Mouse (Mus musculus) urinary bladder, postnatal 14 days (tissue): ENCODE measurements around the gene Tstd1.

Experiments
- DNase-seq: peaks from one replicate; pipeline ENCODE4 v3.0.0; 2021; ENCODE audit warnings: low spot score

Gene Tstd1

DNA sequence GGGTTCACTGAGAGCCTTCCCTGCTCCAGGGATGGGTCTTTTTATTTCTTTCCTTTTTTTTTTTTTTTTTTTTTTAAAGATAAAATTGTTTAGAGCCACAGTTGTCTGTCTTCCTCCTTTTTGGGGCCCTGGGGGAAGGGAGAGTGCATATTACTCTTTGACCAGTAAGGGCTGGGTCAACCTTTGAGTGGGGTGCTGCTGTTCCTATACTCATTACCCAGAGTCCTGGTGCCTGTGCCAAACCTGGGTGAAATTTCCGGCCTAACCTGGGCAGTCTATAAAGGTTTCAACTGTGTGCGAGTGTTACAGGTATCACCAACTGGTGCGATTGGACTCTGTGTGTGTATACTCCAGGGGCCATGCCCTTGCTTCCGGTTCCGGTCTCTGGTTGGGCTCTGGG lies at the start of gene Tstd1:
Gene Tstd1, plus strand, starts transcription at position 213 of the 400 bp plus-strand sequence.
- no peak for DNase-seq

DNA sequence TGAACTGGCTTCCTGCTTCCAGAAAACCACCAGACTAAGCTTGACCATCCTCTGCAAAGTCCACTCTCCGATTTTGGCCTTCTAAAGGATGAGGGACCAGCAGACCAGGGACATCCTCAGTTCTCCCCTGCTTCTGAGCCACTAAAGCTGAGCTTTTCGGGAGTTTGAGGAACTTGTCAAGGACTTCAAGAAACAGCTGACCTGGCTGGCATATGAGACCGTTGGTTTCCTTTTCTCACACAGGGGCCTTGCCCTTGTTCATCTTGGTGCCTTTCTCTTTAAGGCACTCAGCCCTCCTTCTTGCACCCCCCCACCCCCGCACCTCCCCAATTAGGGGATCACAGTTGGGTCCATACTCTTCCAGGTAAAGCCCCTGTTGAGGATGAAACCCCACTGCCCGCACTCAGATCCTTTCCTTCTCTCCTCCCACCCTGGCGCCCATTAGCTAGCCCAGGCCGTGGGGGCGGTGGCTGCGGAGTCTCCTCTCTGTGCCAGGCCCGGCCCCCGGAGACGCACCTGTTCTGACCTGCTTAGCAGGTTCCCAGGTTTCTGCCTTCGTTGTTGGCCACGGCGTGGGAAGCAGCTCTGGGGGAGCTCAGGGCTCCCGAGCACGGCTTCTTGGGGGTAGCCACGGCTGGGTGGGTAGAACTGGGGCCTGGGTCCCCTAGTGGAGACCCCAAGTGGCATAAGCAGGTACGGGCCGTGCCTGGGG lies 48.7 kb upstream of the Tstd1 start, which contains the start of gene Nectin4:
Gene Nectin4, plus strand, starts transcription at position 255 of the 712 bp plus-strand sequence.
- peak; percentile 86 for DNase-seq

DNA sequence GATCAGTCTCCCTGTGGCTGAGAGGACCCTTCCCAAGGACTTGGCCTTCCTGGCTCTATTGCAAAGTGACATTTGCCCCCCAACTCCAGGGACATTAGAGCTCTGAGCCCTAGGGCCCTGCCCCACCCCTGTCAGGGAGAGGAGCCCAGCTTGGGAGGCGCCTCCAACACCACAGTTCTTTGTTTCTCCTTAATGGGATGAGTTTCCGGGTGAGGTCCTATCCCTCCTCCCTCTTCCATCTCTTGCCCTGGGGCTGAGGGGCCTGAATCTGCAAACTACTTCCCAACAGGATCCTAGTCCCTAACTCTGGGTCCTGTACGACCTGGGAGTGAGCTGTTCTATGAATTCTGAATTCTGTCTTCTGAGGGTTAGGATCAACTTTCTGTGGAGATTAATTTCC lies 45.8 kb upstream of the Tstd1 start:
- DNase-seq = no peak

DNA sequence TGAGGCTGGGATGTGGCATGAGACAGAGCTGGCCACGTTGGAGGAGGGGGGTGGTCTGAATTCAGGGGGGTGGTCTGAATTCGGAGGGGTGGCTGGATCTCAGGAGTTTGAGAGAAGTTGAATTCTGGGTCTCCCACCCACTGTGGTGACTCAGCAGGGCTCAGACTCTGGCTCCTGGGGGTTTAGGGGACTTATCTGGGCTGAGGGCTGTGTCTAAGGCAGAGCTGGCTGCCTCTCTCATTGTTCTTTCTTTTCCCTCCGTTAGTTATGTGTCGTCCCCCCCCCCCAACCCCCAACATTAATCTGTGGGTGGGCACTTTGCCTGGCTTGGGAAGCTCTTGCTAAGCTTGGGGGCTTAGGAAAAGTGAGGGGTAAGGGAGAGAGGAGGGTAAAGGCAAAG lies 44.7 kb upstream of the Tstd1 start:
- no peak for DNase-seq

DNA sequence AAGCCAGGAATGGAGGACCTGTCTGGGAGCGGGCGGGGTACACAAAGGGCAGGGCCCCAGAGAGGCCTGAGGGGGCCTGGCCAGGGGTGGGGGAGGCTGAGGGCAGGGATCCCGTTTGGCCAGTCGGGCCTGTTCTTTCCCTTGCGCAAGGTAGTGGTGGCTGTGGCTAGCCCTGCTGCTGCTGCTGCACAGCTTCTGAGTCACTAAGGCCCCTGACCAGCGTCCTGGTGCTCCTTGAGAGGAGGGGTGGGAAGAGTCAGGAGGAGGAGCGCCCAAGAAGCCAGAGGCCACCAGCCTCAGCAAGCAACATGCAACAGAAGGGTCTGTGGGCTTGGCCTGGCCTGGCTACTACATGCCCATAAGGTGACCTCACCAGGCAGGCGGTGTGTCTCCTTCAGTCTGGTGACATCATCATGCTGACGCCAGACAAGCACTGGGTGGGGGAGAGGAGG lies 43.0 kb upstream of the Tstd1 start:
- DNase-seq = peak; percentile 91

DNA sequence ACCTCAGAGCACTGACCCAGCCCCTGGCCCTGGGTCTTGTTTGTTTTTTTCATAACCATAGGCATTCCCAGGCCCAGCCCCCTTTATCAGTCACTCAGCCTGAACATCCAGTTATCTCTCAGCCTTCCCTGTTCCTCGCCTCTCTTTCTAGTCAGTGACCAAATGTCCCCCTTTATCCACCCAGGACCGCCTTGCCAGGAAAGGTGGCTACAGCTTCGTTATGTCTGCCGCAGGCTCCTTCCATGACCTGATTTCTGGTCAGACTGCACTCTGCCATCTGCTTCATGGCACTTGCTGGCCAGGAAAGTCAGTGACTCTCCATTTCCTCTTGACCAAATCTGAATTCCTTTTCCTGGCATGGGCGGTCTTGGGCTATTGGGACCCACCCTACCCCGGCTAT lies 40.4 kb upstream of the Tstd1 start:
- no peak for DNase-seq

DNA sequence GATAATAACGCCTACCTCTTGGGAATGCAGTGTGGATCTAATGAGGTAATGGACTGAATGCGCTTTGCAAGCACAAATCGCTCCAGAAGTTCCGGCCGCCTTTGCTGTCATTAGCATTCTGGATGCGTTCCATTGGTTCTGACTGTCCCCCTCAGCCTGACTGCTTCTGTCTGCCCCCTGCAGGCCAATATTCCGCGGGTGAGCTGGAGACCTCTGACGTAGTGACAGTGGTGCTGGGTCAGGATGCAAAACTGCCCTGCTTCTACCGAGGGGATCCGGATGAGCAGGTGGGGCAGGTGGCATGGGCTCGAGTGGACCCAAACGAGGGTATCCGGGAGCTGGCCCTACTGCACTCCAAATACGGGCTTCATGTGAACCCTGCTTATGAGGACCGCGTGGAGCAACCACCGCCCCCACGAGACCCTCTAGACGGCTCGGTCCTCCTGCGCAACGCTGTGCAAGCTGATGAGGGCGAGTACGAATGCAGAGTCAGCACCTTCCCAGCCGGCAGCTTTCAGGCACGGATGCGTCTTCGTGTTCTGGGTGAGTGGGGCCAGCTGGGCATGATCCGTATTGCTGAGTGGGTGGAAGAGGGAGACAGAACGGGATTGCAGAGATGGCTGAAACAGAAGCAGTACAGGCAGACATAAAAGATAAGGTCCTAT lies 38.6 kb upstream of the Tstd1 start:
- DNase-seq = peak; percentile 77

DNA sequence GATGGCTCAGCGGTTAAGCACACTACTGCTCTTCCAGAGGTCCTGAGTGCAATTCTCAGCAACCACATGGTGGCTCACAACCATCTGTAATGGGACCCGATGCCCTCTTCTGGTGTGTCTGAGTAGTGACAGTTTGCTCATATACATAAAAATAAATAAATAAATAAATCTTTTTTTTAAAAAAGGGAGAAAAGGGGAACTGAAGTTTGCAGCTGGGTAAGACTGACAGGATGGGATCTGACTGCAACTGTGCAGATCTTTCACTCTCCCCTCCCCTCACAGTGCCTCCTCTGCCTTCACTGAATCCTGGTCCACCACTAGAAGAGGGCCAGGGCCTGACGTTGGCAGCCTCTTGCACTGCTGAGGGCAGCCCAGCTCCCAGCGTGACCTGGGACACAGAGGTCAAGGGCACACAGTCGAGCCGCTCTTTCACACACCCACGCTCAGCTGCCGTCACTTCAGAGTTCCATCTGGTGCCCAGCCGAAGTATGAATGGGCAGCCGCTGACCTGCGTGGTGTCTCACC lies 36.5 kb upstream of the Tstd1 start:
- DNase-seq = no peak

- DNase-seq = peak; percentile 90
These were observed 34.3 kb upstream of the Tstd1 start for GRCm38 (mm10) chr1:171384361-171384760.

DNA sequence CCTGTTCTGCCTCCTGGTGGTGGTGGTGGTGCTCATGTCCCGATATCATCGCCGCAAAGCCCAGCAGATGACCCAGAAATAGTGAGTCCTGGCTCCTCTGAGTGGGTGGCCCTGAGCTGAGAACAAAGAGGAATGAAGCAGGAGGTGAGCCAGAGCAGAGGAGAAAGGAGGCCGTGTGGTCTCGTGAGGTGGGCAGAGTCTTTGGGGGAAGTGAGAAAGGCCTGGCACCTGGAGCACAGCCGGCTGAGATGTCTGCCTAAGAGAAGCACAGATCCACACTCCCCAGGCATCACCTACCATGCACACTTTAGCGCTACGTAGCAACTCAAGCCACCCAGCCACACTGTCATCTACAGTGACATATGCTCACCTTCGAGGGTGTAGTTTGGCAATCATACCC lies 33.5 kb upstream of the Tstd1 start:
- DNase-seq = no peak

GRCm38 (mm10) chr1:171387099-171387498 lies 31.6 kb upstream of the Tstd1 start:
- DNase-seq = no peak

- no peak for DNase-seq
These were observed 30.1 kb upstream of the Tstd1 start, which contains the start of gene Arhgap30 for GRCm38 (mm10) chr1:171388376-171389102. TSS of gene Arhgap30 (plus strand) at chr1:171388954.

- DNase-seq = no peak
These were observed 28.6 kb upstream of the Tstd1 start for GRCm38 (mm10) chr1:171390101-171390500.

DNA sequence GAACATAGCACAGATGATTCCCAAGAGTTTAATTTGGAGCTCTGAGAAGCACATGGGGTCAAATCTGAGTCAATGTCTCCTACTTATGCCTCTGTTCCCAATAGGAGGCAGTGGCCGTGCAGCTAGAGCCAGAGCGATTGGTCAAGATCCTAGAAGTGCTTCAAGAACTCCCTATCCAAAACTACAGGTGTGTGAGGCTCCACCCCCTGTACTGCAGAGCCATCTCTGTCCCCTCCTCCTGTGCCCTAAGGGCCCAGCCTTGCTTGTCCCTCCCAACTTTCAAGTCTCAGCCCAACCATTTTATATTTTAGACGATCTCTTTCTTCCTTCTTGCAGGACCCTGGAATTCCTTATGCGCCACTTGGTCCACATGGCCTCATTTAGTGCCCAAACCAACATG lies 16.9 kb upstream of the Tstd1 start:
- DNase-seq = no peak

- no peak for DNase-seq
These were observed 15.7 kb upstream of the Tstd1 start for GRCm38 (mm10) chr1:171402991-171403390.

- DNase-seq = no peak
These were observed 11.4 kb upstream of the Tstd1 start for GRCm38 (mm10) chr1:171407263-171407662.

DNA sequence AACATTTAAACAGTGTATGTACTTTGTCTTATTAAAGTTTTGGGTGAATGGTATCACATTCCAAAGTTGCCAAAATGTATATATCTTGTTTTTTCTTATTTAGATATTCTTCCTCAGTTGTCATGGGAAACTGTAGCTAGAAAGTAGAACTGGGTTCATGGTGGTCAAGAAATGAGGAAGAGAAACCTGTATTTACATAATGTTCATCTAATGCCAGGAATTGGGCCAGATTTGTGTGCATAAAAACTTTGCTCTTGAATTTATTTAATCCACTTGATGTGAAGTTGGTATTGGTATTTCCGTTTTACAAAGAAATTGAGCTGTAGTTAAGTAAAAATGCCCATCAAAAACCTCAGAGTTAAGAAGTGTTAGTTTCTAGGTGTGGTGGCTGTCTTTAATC lies 8.4 kb upstream of the Tstd1 start:
- no peak for DNase-seq

- peak; percentile 95 for DNase-seq
These were observed 7.7 kb upstream of the Tstd1 start, which contains the start of gene Usf1 for GRCm38 (mm10) chr1:171410947-171411484. TSS of gene Usf1 (plus strand) at chr1:171411313.

DNA sequence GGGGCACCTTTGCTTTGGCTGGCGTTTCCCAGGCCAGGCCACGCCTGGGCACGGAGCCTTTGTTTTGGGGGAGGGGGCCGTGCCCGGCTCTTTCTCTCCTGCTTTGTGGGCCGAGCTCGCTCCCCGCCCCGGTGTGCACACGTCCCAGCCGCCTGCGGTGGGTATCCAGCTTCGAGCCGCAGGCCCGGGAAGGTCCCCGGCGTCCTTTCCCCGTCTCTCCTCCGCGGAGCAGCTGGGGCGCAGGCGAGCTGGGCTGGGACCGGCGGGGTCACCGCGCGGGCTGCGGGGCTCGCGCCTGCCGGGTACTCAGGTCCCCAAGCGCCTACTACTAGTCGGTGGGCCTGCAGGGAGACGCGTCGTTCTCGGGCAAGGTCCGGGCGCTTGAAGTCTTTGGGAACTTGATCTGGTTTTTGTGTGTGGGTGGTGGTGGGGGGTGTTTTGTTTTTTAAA lies 7.2 kb upstream of the Tstd1 start:
- DNase-seq = no peak

DNA sequence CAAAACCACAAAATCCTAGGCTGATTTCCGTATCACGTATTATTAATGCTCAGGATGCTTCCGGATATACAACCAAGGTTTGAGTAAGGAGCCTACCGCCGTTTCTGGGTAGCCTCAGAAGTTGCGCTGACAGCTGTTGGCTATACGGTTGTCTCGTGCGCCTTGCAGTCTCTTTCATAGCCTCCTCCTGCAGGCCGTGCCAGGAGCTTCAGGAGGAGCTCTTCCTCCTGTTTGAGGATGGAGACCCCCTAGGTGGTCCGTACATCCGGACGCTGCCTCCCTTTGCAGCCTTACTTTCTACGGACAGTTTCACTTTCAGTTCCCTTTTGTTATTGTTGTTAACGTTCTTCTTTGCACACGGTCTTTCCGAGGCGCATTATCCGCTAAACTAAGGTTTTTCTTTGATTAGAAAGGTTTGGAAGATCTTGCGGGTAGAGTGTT lies 6.7 kb upstream of the Tstd1 start:
- peak; percentile 20 for DNase-seq

DNA sequence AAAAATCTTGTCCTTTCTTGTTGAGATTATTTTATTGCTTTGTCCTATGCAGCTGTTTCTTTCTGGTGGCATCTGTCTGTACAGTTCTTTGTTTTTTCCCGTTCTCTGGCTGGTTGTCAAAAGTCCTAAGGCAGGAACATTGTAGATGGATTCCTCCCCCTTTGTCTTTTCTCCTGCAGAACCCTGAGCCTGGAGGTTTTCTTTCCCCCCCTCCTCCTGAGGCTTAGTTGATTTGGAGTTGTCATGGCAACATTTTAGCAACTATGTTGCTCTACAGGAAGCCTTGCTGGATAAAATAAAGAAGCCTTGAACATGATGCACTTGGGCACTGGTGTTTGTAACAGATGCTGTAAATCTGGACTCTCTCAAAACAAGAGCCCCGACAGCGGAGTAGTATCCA lies 6.2 kb upstream of the Tstd1 start:
- no peak for DNase-seq

- no peak for DNase-seq
These were observed 5.1 kb upstream of the Tstd1 start for GRCm38 (mm10) chr1:171413608-171414007.
